Comparison of ENCODE assay signal across 22 mouse cellular contexts in the genomic region with DNA sequence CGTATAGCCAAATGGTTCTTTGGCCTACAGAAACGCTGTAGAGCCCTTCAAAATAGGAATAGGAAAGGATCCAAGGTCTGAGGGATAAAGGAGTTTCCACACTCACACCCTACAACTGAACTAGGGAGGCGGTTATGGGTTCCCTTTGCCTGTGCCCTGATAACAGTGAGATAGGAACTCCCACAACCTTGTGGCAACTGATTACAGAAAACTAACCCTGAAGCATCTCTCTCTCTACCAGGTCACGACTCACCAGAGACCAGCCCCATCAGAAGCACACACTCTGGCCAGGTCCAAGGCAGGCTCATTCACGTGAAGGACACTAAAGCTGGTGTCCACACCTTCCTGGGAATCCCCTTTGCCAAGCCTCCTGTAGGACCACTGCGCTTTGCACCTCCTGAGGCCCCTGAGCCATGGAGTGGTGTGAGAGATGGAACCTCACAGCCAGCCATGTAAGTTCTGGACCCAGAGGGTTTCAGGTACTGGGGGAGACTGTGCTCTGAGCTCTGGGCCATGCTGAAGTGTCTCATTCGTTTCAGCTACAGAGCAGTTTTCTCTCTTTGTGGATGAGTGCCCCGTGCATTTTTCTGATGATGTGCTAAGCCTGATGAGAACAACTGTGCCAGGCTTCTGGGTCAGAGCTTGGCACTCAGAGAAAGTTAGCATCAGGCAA. TPM values are rescaled to one million over a fixed set of nuclear protein-coding genes. Genes with fewer than 3 reads are reported as not detected.
DNase-seq lines count a peak whose midpoint lies in the region; ATAC-seq and TF ChIP-seq lines count a peak whose summit lies in the region.
"Had no signal": no experiment of that assay in that cellular context is flagged by ENCODE, and none has a peak within 500 bp of the region (broad histone marks: within the 10 kb centered on the region; RNA-seq: fewer than 3 reads in every experiment).

No protein-coding gene starts in this region.

- no peaks in the 10 kb centered on the region for H3K27me3 ChIP-seq in G1E (ENCODE audit: insufficient read depth, low read length)
- H3K27me3 ChIP-seq in liver, embryonic 11.5 days (replicated peaks; ENCODE audit: control insufficient read depth, insufficient read depth, low read length) = no peaks in the 10 kb centered on the region
- no peaks in the 10 kb centered on the region for H3K27me3 ChIP-seq in hindbrain, embryonic 10.5 days (ENCODE audit: insufficient read depth, poor library complexity, severe bottlenecking)
- H3K27me3 ChIP-seq: embryonic facial prominence, embryonic 12.5 days; midbrain, embryonic 15.5 days had no signal

- no peak for TF ChIP-seq CTCF in G1E (IDR thresholded peaks at IDR 0.05; ENCODE audit: low read depth, low read length)
- no peak for TF ChIP-seq CTCF in gastrocnemius, adult 2 months (IDR thresholded peaks at IDR 0.05)

- H3K4me2 ChIP-seq in liver, embryonic 11.5 days = peak overlapping the region; percentile 32
- H3K4me2 ChIP-seq: embryonic facial prominence, embryonic 12.5 days; hindbrain, embryonic 14.5 days; midbrain, embryonic 15.5 days had no signal

- peaks cover 27% of the 10 kb centered on the region for H3K4me1 ChIP-seq in G1E (ENCODE audit: insufficient read depth, low read depth, low read length)
- no peaks in the 10 kb centered on the region for H3K4me1 ChIP-seq in liver, embryonic 11.5 days (replicated peaks; ENCODE audit: control insufficient read depth, insufficient read depth, low read length)
- H3K4me1 ChIP-seq in hindbrain, embryonic 10.5 days (replicated peaks) = no peaks in the 10 kb centered on the region
- H3K4me1 ChIP-seq: embryonic facial prominence, embryonic 12.5 days; midbrain, embryonic 15.5 days had no signal

- no peak overlapping the region for H3K9ac ChIP-seq in liver, embryonic 11.5 days (ENCODE audit: low read depth, low read length)
- H3K9ac ChIP-seq: embryonic facial prominence, embryonic 12.5 days; hindbrain, embryonic 14.5 days; midbrain, embryonic 15.5 days had no signal

- H3K4me3 ChIP-seq in G1E (ENCODE audit: low read depth, low read length) = peak overlapping the region; percentile 48; the same call in 1 of the 2 replicates
- peak overlapping the region; percentile 30; the same call in 1 of the 2 replicates for H3K4me3 ChIP-seq in liver, embryonic 11.5 days (ENCODE audit: low read depth, low read length)
- no peak overlapping the region for H3K4me3 ChIP-seq in gastrocnemius, adult 2 months
- no peak overlapping the region for H3K4me3 ChIP-seq in hindbrain, embryonic 10.5 days
- H3K4me3 ChIP-seq: embryonic facial prominence, embryonic 12.5 days; midbrain, embryonic 15.5 days had no signal

- WGBS in liver, embryonic 11.5 days = 63% methylated on average over 8 of the region's 8 CpGs
- 81% methylated on average over 8 of the region's 8 CpGs for WGBS in hindbrain, embryonic 10.5 days

- no peak overlapping the region; the same call in 1 of the 2 replicates for H3K27ac ChIP-seq in liver, embryonic 11.5 days (ENCODE audit: low read depth, low read length)
- H3K27ac ChIP-seq in gastrocnemius, adult 2 months = no peak overlapping the region
- no peak overlapping the region for H3K27ac ChIP-seq in hindbrain, embryonic 10.5 days
- H3K27ac ChIP-seq: embryonic facial prominence, embryonic 12.5 days; hindbrain, embryonic 14.5 days; midbrain, embryonic 15.5 days had no signal

- peak; percentile 33 for DNase-seq in G1E (ENCODE audit: low spot score)
- DNase-seq in c-Kit-negative CD71-positive TER-119-positive erythroid progenitor cells, embryonic 14.5 days (ENCODE audit: low read depth, low spot score) = peak; percentile 78
- no peak for DNase-seq in liver, embryonic 11.5 days (ENCODE audit: low spot score)
- no peak for DNase-seq in gastrocnemius, adult 2 months
- DNase-seq in gastrocnemius, adult 8-10 months (ENCODE audit: low spot score in 2 of 2) = no peak
- DNase-seq in layer of hippocampus, postnatal 25 days (ENCODE audit: extremely low spot score in 1 of 2, low spot score in 1 of 2) = no peak
- DNase-seq in hindbrain, embryonic 10.5 days (ENCODE audit: low spot score) = no peak
- DNase-seq: cerebellum, postnatal 36 days; thymus, postnatal 25 days had no signal

- H3K9me3 ChIP-seq in G1E (replicated peaks) = no peaks in the 10 kb centered on the region
- no peaks in the 10 kb centered on the region for H3K9me3 ChIP-seq in liver, embryonic 11.5 days (ENCODE audit: control insufficient read depth, low read length)
- no peaks in the 10 kb centered on the region for H3K9me3 ChIP-seq in hindbrain, embryonic 10.5 days
- H3K9me3 ChIP-seq: embryonic facial prominence, embryonic 12.5 days; midbrain, embryonic 15.5 days had no signal

- peaks cover 31% of the 10 kb centered on the region for H3K36me3 ChIP-seq in G1E (replicated peaks)
- no peaks in the 10 kb centered on the region for H3K36me3 ChIP-seq in liver, embryonic 11.5 days (ENCODE audit: control insufficient read depth, insufficient read depth, low read length)
- H3K36me3 ChIP-seq in hindbrain, embryonic 10.5 days = no peaks in the 10 kb centered on the region
- H3K36me3 ChIP-seq: embryonic facial prominence, embryonic 12.5 days; midbrain, embryonic 15.5 days had no signal

- intact Hi-C loops in gastrocnemius, adult 2 months (cut with DNase I) = no loop called here

- peak; percentile 86 for ATAC-seq in G1E (ENCODE audit: extremely low read depth, insufficient number of reproducible peaks, low FRiP score, poor library complexity, severe bottlenecking)
- peak; percentile 94 for ATAC-seq in liver, embryonic 11.5 days (replicated peaks; ENCODE audit: low FRiP score)
- peak; percentile 90 for ATAC-seq in megakaryocyte-erythroid progenitor cell, adult 5-6 weeks (replicated peaks; ENCODE audit: low FRiP score, low TSS enrichment, poor library complexity, severe bottlenecking)
- ATAC-seq: midbrain, embryonic 15.5 days had no signal

RNA-seq across cellular contexts. Expression of a gene that starts 0.8 kb away (rescaled TPM):
- total RNA-seq in G1E (2014; fragmentation: Nextera tagmentation) (7.3 and 67.0 TPM in 2 replicates), G1E (2017) (1.1 and 2.0 TPM in 2 replicates)
- 0.32 and 0.55 TPM in 2 replicates for polyA plus RNA-seq in G1E (2012)
- polyA plus RNA-seq in liver, embryonic 11.5 days (2014; fragmentation: Nextera tagmentation; extraction: Ambion mirVana) = 7.1 and 7.7 TPM in 2 replicates
- total RNA-seq in megakaryocyte-erythroid progenitor cell, adult 5-6 weeks (2014; fragmentation: Nextera tagmentation) = 332 and 389 TPM in 2 replicates
- 89.7 and 130 TPM in 2 replicates for total RNA-seq in megakaryocyte-erythroid progenitor cell, adult 5-6 weeks (2017)
- under 1 TPM; 0.31 to 0.53 TPM for total RNA-seq in gastrocnemius, adult 2 months (2021)
- total RNA-seq in gastrocnemius, adult 8-10 months (2022) = under 1 TPM; 0.31 to 0.51 (median 0.36) TPM
- under 1 TPM; 0.19 to 0.20 TPM for total RNA-seq in layer of hippocampus, postnatal 25 days (2021)
- not detected in 2 replicates for polyA plus RNA-seq in hindbrain, embryonic 10.5 days (2016; fragmentation: Nextera tagmentation; extraction: Ambion mirVana)
- polyA plus RNA-seq: embryonic facial prominence, embryonic 12.5 days; forebrain, embryonic 11.5 days; hindbrain, embryonic 14.5 days; midbrain, embryonic 15.5 days had no signal

RNA-seq across cellular contexts. Expression of a gene that starts 15.2 kb away (rescaled TPM):
- total RNA-seq in G1E (2014; fragmentation: Nextera tagmentation) (not detected in 2 replicates), G1E (2017) (0.11 TPM in 1 of 2 replicates, not detected in the other)
- polyA plus RNA-seq in G1E (2012) = not detected in 2 replicates
- not detected in 2 replicates for polyA plus RNA-seq in liver, embryonic 11.5 days (2014; fragmentation: Nextera tagmentation; extraction: Ambion mirVana)
- total RNA-seq in megakaryocyte-erythroid progenitor cell, adult 5-6 weeks (2014; fragmentation: Nextera tagmentation) = not detected in 2 replicates
- total RNA-seq in megakaryocyte-erythroid progenitor cell, adult 5-6 weeks (2017) = not detected in 2 replicates
- not detected for total RNA-seq in gastrocnemius, adult 2 months (2021)
- not detected for total RNA-seq in gastrocnemius, adult 8-10 months (2022)
- total RNA-seq in layer of hippocampus, postnatal 25 days (2021) = not detected
- polyA plus RNA-seq in hindbrain, embryonic 10.5 days (2016; fragmentation: Nextera tagmentation; extraction: Ambion mirVana) = not detected in 2 replicates
- total RNA-seq: adrenal gland, postnatal 10 days; heart, adult 18-20 months; layer of hippocampus, postnatal 10 days; left cerebral cortex, postnatal 36 days had no signal
- polyA plus RNA-seq: embryonic facial prominence, embryonic 12.5 days; forebrain, embryonic 11.5 days; hindbrain, embryonic 14.5 days; midbrain, embryonic 15.5 days; spleen, adult 2 months had no signal

RNA-seq across cellular contexts. Expression of a gene that starts 36.3 kb away (rescaled TPM):
- total RNA-seq in G1E (2014; fragmentation: Nextera tagmentation) (not detected in 2 replicates), G1E (2017) (0.05 and 0.06 TPM in 2 replicates)
- not detected in 2 replicates for polyA plus RNA-seq in G1E (2012)
- polyA plus RNA-seq in liver, embryonic 11.5 days (2014; fragmentation: Nextera tagmentation; extraction: Ambion mirVana) = 0.17 TPM in 1 of 2 replicates, not detected in the other
- not detected in 2 replicates for total RNA-seq in megakaryocyte-erythroid progenitor cell, adult 5-6 weeks (2014; fragmentation: Nextera tagmentation)
- not detected in 2 replicates for total RNA-seq in megakaryocyte-erythroid progenitor cell, adult 5-6 weeks (2017)
- not detected for total RNA-seq in gastrocnemius, adult 2 months (2021)
- total RNA-seq in gastrocnemius, adult 8-10 months (2022) = not detected
- under 1 TPM in 1 of 2 experiments, not detected in 1; 0.17 TPM for total RNA-seq in layer of hippocampus, postnatal 25 days (2021)
- polyA plus RNA-seq in hindbrain, embryonic 10.5 days (2016; fragmentation: Nextera tagmentation; extraction: Ambion mirVana) = not detected in 2 replicates
- total RNA-seq: left cerebral cortex, postnatal 36 days had no signal
- polyA plus RNA-seq: embryonic facial prominence, embryonic 12.5 days; forebrain, embryonic 11.5 days; hindbrain, embryonic 14.5 days; midbrain, embryonic 15.5 days had no signal

RNA-seq across cellular contexts. Expression of a gene that starts 38.3 kb away (rescaled TPM):
- total RNA-seq in G1E (2014; fragmentation: Nextera tagmentation) (not detected in 2 replicates), G1E (2017) (not detected in 2 replicates)
- polyA plus RNA-seq in G1E (2012) = not detected in 2 replicates
- not detected in 2 replicates for polyA plus RNA-seq in liver, embryonic 11.5 days (2014; fragmentation: Nextera tagmentation; extraction: Ambion mirVana)
- not detected in 2 replicates for total RNA-seq in megakaryocyte-erythroid progenitor cell, adult 5-6 weeks (2014; fragmentation: Nextera tagmentation)
- not detected in 2 replicates for total RNA-seq in megakaryocyte-erythroid progenitor cell, adult 5-6 weeks (2017)
- total RNA-seq in gastrocnemius, adult 2 months (2021) = not detected
- not detected for total RNA-seq in gastrocnemius, adult 8-10 months (2022)
- not detected for total RNA-seq in layer of hippocampus, postnatal 25 days (2021)
- polyA plus RNA-seq in hindbrain, embryonic 10.5 days (2016; fragmentation: Nextera tagmentation; extraction: Ambion mirVana) = not detected in 2 replicates
- total RNA-seq: heart, adult 18-20 months; layer of hippocampus, postnatal 10 days; left cerebral cortex, postnatal 36 days had no signal
- polyA plus RNA-seq: C2C12; embryonic facial prominence, embryonic 12.5 days; forebrain, embryonic 11.5 days; heart, embryonic 16.5 days; hindbrain, embryonic 14.5 days; lung, adult 2 months; midbrain, embryonic 15.5 days; spleen, adult 2 months had no signal

Comparison
In these comparisons a context has a peak if more than half of its experiments do, and no peak if none do; other contexts are left out.
1. DNase-seq: peak in G1E (single experiment) and c-Kit-negative CD71-positive TER-119-positive erythroid progenitor cells, embryonic 14.5 days (single experiment); none in liver, embryonic 11.5 days (single experiment), gastrocnemius, adult 2 months (single experiment), gastrocnemius, adult 8-10 months (0 of 2), layer of hippocampus, postnatal 25 days (0 of 2) and hindbrain, embryonic 10.5 days (single experiment).
2. H3K4me3 ChIP-seq: peak in G1E (single experiment) and liver, embryonic 11.5 days (single experiment); none in gastrocnemius, adult 2 months (single experiment) and hindbrain, embryonic 10.5 days (single experiment).
3. Peak in every context shown above with its lines, with median percentiles within 50 percentile points of each other: ATAC-seq.